Mouse (Mus musculus) small intestine, adult 2 months (tissue): ENCODE results near the gene Pdia5.

Experiments
- CTCF ChIP-seq: fragments of 200-500 bp; IDR thresholded peaks from 2 replicates; pipeline ENCODE4 v1.5.1; 2012; ENCODE audit warnings: low read depth, mild to moderate bottlenecking, control low read depth, inconsistent platforms, low read length, moderate library complexity, mixed read lengths; ENCODE audit not compliant: insufficient replicate concordance, insufficient read length; ENCODE audit errors: extremely low read depth
- POLR2A ChIP-seq: fragments of 200-500 bp; IDR thresholded peaks from 2 replicates; pipeline ENCODE4 v1.6.1; 2012; ENCODE audit warnings: low read depth, mild to moderate bottlenecking, control low read depth, inconsistent platforms, low read length, moderate library complexity

DNA sequence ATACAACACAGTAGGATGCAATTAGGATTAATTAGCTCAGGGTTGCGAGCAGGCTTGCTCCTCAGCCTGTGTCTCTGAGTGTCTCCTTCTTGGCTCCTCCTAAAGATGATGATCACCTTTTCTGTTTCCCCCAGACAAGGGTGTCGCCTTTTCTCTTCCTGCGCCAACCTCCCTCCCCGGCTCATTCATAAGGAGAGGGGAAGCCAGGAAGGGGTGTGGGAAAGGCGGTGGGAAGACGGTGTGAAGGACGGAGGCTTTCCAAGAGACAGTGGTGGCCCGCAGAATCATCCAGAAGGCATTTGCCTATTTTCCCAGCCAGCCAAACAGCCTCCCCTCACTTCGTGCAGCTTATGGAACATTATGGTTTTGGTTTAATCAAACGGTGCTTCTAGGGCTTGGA lies 48.4 kb upstream of the Pdia5 start:
- no peak for TF ChIP-seq CTCF
- TF ChIP-seq POLR2A = no peak
